Comparison of ENCODE assay signal across 8 mouse cellular contexts in the genomic region with DNA sequence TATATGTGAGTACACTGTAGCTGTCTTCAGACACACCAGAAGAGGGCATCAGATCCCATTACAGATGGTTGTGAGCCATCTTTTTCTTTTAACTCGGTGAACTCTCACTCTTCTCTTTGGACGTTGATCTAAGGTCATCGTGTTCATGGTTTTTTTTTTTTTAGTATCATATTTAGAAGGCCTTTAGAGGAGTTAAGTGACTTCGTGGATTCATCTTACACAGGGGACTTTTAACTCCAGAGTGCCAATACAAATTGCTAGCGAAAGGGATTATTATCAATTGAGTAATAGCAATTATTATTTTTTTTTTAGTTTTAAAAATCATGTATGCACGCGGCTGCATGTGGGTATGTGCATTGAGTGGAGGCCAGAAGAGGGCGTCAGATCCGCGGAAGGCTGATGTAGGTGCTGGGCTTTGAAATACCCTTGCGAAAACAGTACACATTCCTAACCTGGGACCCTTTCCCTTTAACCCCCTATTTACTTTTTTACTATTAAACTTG. TPM values are rescaled to one million over a fixed set of nuclear protein-coding genes. Genes with fewer than 3 reads are reported as not detected.
DNase-seq lines count a peak whose midpoint lies in the region; ATAC-seq and TF ChIP-seq lines count a peak whose summit lies in the region.

No protein-coding gene starts in this region.

- 4% methylated on average over 11 of the region's 11 CpGs for WGBS in neural tube, embryonic 11.5 days
- WGBS in forebrain, postnatal 0 days: 2% methylated on average over 11 of the region's 11 CpGs
- 2% methylated on average over 11 of the region's 11 CpGs for WGBS in kidney, embryonic 16.5 days

- peak; percentile 43 for TF ChIP-seq CTCF in forebrain, postnatal 0 days (IDR thresholded peaks at IDR 0.05; ENCODE audit: low read depth)

- no peaks in the 10 kb centered on the region for H3K27me3 ChIP-seq in neural tube, embryonic 11.5 days (ENCODE audit: control insufficient read depth, insufficient read depth, low read length)
- no peaks in the 10 kb centered on the region for H3K27me3 ChIP-seq in forebrain, postnatal 0 days (ENCODE audit: insufficient read depth, low read length)
- H3K27me3 ChIP-seq in kidney, embryonic 16.5 days (ENCODE audit: insufficient read depth, low read length): no peaks in the 10 kb centered on the region

- DNase-seq in neural tube, embryonic 11.5 days (ENCODE audit: low spot score): no peak
- DNase-seq in neural tube, embryonic 10.5 days (ENCODE audit: extremely low spot score, low spot score): no peak
- DNase-seq in forebrain, postnatal 0 days: no peak
- peak; percentile 34 for DNase-seq in lung, postnatal 14 days
- peak; percentile 32 to 36 for DNase-seq in spleen, postnatal 36 days (ENCODE audit: low spot score in 2 of 2)
- DNase-seq in layer of hippocampus, postnatal 14 days (ENCODE audit: low spot score in 2 of 2): no peak

- H3K9ac ChIP-seq in neural tube, embryonic 11.5 days (ENCODE audit: low read length): peak overlapping the region; percentile 85; the same call in 1 of the 2 replicates
- peak overlapping the region; percentile 73 for H3K9ac ChIP-seq in forebrain, postnatal 0 days
- H3K9ac ChIP-seq in kidney, embryonic 16.5 days (replicated peaks; ENCODE audit: low read length): peak overlapping the region; percentile 88

- H3K27ac ChIP-seq in neural tube, embryonic 11.5 days (ENCODE audit: low read depth, low read length): peak overlapping the region; percentile 79
- no peak overlapping the region for H3K27ac ChIP-seq in brown adipose tissue, adult 24 weeks (replicated peaks; ENCODE audit: low read depth, low read length)
- peak overlapping the region; percentile 97 for H3K27ac ChIP-seq in forebrain, postnatal 0 days (ENCODE audit: low read depth, low read length)
- peak overlapping the region; percentile 92 for H3K27ac ChIP-seq in kidney, embryonic 16.5 days (ENCODE audit: low read length)

- H3K4me1 ChIP-seq in neural tube, embryonic 11.5 days (ENCODE audit: control insufficient read depth, insufficient read depth, low read length): no peaks in the 10 kb centered on the region; the same call in 1 of the 2 replicates
- H3K4me1 ChIP-seq in brown adipose tissue, adult 24 weeks (ENCODE audit: control insufficient read depth, insufficient read depth, insufficient read length, low read length): no peaks in the 10 kb centered on the region
- H3K4me1 ChIP-seq in forebrain, postnatal 0 days (ENCODE audit: insufficient read depth): no peaks in the 10 kb centered on the region
- H3K4me1 ChIP-seq in kidney, embryonic 16.5 days (ENCODE audit: insufficient read depth, low read length): peaks cover 19% of the 10 kb centered on the region

- peak overlapping the region; percentile 71 for H3K4me2 ChIP-seq in neural tube, embryonic 11.5 days (ENCODE audit: low read depth)
- H3K4me2 ChIP-seq in forebrain, postnatal 0 days (ENCODE audit: low read depth): peak overlapping the region; percentile 65
- peak overlapping the region; percentile 66 for H3K4me2 ChIP-seq in kidney, embryonic 16.5 days (replicated peaks; ENCODE audit: low read depth, low read length)

- peak overlapping the region; percentile 59; the same call in 1 of the 2 replicates for H3K4me3 ChIP-seq in neural tube, embryonic 11.5 days (ENCODE audit: low read depth, low read length)
- H3K4me3 ChIP-seq in brown adipose tissue, adult 24 weeks (ENCODE audit: insufficient read depth, low read depth, low read length): peak overlapping the region; percentile 61
- H3K4me3 ChIP-seq in forebrain, postnatal 0 days (ENCODE audit: low read depth, low read length): peak overlapping the region; percentile 71
- H3K4me3 ChIP-seq in kidney, embryonic 16.5 days (ENCODE audit: low read length): peak overlapping the region; percentile 76

- no peaks in the 10 kb centered on the region for H3K9me3 ChIP-seq in neural tube, embryonic 11.5 days (ENCODE audit: control insufficient read depth, low read length)
- H3K9me3 ChIP-seq in forebrain, postnatal 0 days (ENCODE audit: low read length): no peaks in the 10 kb centered on the region
- no peaks in the 10 kb centered on the region for H3K9me3 ChIP-seq in kidney, embryonic 16.5 days (ENCODE audit: low read length)

- no peaks in the 10 kb centered on the region for H3K36me3 ChIP-seq in neural tube, embryonic 11.5 days (ENCODE audit: control insufficient read depth, insufficient read depth, low read length)
- 0 out of 2 replicates have a peak, but pooled peaks cover 2% of the 10 kb centered on the region for H3K36me3 ChIP-seq in forebrain, postnatal 0 days (ENCODE audit: insufficient read depth)
- 0 out of 2 replicates have a peak, but pooled peaks cover under 1% of the 10 kb centered on the region for H3K36me3 ChIP-seq in kidney, embryonic 16.5 days (ENCODE audit: insufficient read depth, low read length)

- ATAC-seq in neural tube, embryonic 11.5 days (ENCODE audit: insufficient read depth, low FRiP score, low TSS enrichment): peak; percentile 80
- ATAC-seq in forebrain, postnatal 0 days: peak; percentile 82
- peak; percentile 86 for ATAC-seq in kidney, embryonic 16.5 days (ENCODE audit: low FRiP score, low TSS enrichment)

RNA-seq across cellular contexts. Expression of gene Xrcc5, which starts 0.5 kb away (rescaled TPM):
- polyA plus RNA-seq in neural tube, embryonic 11.5 days (2014; fragmentation: Nextera tagmentation; extraction: Ambion mirVana): 58.1 and 61.0 TPM in 2 replicates
- polyA plus RNA-seq in brown adipose tissue, adult 24 weeks (2012; ENCODE audit: insufficient read depth, insufficient read length, missing spikeins): 6.1 and 11.2 TPM in 2 replicates
- 10.3 and 12.7 TPM in 2 replicates for total RNA-seq in forebrain, postnatal 0 days (2014; rRNA removed)
- polyA plus RNA-seq in forebrain, postnatal 0 days (2015; fragmentation: Nextera tagmentation; extraction: Ambion mirVana): 11.9 and 12.8 TPM in 2 replicates
- polyA plus RNA-seq in kidney, embryonic 16.5 days (2015; fragmentation: Nextera tagmentation; extraction: Ambion mirVana): 55.1 and 58.5 TPM in 2 replicates
- total RNA-seq in layer of hippocampus, postnatal 14 days (2021): 10 to 100 TPM; 12.3 to 13.1 TPM

RNA-seq across cellular contexts. Expression of gene Tmem169, which starts 22.6 kb away (rescaled TPM):
- 17.8 and 22.6 TPM in 2 replicates for polyA plus RNA-seq in neural tube, embryonic 11.5 days (2014; fragmentation: Nextera tagmentation; extraction: Ambion mirVana)
- polyA plus RNA-seq in brown adipose tissue, adult 24 weeks (2012; ENCODE audit: insufficient read depth, insufficient read length, missing spikeins): not detected in 2 replicates
- total RNA-seq in forebrain, postnatal 0 days (2014; rRNA removed): 36.1 and 38.8 TPM in 2 replicates
- 22.7 and 35.2 TPM in 2 replicates for polyA plus RNA-seq in forebrain, postnatal 0 days (2015; fragmentation: Nextera tagmentation; extraction: Ambion mirVana)
- polyA plus RNA-seq in kidney, embryonic 16.5 days (2015; fragmentation: Nextera tagmentation; extraction: Ambion mirVana): 5.8 and 5.9 TPM in 2 replicates
- 10 to 100 TPM; 25.5 to 26.1 TPM for total RNA-seq in layer of hippocampus, postnatal 14 days (2021)

RNA-seq across cellular contexts. Expression of gene Pecr, which starts 22.6 kb away (rescaled TPM):
- polyA plus RNA-seq in neural tube, embryonic 11.5 days (2014; fragmentation: Nextera tagmentation; extraction: Ambion mirVana): 14.0 and 17.3 TPM in 2 replicates
- polyA plus RNA-seq in brown adipose tissue, adult 24 weeks (2012; ENCODE audit: insufficient read depth, insufficient read length, missing spikeins): 37.3 and 39.8 TPM in 2 replicates
- total RNA-seq in forebrain, postnatal 0 days (2014; rRNA removed): 4.6 and 7.5 TPM in 2 replicates
- polyA plus RNA-seq in forebrain, postnatal 0 days (2015; fragmentation: Nextera tagmentation; extraction: Ambion mirVana): 8.0 and 11.9 TPM in 2 replicates
- polyA plus RNA-seq in kidney, embryonic 16.5 days (2015; fragmentation: Nextera tagmentation; extraction: Ambion mirVana): 62.5 and 70.7 TPM in 2 replicates
- total RNA-seq in layer of hippocampus, postnatal 14 days (2021): 1 to 10 TPM; 5.9 to 6.1 TPM

Comparison
In these comparisons a context has a peak if more than half of its experiments do, and no peak if none do; other contexts are left out.
1. DNase-seq: peak in lung, postnatal 14 days (single experiment) and spleen, postnatal 36 days (2 of 2); none in neural tube, embryonic 11.5 days (single experiment), neural tube, embryonic 10.5 days (single experiment), forebrain, postnatal 0 days (single experiment) and layer of hippocampus, postnatal 14 days (0 of 2).
2. Peak in every context shown above with its lines, with median percentiles within 50 percentile points of each other: ATAC-seq, H3K4me2 ChIP-seq, H3K4me3 ChIP-seq and H3K9ac ChIP-seq.